Mouse (Mus musculus) liver, embryonic 14.5 days (tissue): ENCODE data around the gene Ctnnd2.

Experiments
- CTCF ChIP-seq: IDR thresholded peaks from 2 replicates; pipeline ENCODE4 v1.5.1; 2016; ENCODE audit warnings: antibody characterized with exemption, low read depth, control low read depth
- EP300 ChIP-seq: IDR thresholded peaks from 2 replicates; pipeline ENCODE4 v1.6.1; 2016; ENCODE audit warnings: antibody characterized with exemption, low read depth

DNA sequence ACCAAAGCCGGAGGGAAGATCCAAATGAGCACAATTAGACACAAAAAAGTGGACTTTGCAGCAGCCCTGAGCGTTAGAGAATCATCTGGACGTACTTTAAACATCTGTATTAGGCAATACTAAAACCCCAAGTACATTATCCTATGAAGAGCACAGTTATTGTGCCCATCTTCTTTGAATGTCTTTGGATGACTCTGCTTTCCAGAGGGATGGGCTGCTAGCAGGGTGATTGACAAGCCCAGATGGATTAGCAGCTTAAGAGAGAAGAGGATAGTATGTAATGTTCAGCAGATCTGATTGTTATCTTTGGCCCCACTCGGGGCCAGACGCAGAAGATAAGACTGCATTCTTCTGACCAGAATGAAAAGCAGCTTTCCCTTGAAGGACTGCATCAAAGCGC lies 214.9 kb downstream of the Ctnnd2 start:
- TF ChIP-seq EP300 (no peak), CTCF (no peak)
